Comparison of ENCODE assay signal across 11 mouse cellular contexts in the genomic region with DNA sequence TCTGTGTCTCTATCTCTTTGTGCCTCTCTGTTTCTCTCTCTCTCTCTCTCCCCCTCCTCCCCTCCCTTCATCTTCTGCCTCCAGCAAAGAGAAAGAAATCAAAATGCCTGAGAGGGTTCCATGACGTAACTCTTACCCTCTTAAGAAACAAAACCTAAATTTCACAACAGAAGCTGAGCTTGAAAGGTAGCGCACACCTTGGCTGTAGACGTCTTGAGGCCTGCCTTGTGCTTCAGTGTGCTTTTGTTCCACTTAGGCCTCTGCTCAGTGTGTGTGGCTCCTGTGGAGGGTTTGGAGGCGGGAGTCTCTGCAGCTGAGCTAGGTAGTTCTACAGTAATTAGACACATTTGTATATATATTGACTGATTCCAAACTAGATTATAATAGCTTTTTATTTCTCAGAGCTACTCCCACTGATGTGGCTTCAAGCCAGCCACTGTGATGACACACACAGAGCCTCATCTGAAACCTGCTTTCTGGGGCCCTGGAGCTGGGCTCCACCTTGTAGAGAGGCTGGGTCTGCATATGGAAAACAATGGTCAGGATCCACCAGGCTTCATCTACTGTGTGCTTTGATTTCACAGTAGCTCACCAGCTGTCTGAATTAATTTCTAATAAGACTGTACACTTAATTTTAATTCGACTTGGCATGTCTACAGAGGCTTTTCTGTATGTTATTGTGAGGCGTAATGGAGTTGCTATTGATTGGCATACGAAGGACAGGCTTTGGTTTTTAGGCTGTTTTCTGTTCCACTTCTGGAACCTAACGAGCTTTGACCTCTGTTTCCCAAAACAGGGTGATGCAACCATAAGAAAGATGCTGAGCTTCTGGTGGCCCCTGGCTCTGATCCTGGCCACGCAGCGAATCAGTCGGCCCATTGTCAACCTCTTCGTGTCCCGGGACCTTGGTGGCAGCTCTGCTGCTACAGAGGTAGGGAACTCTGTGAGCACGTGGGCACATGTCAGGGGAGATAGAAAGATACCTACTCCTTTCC.
DNase-seq lines count a peak whose midpoint lies in the region; ATAC-seq lines count a peak whose summit lies in the region.
"Had no signal": no experiment of that assay in that cellular context is flagged by ENCODE, and none has a peak within 500 bp of the region (broad histone marks: within the 10 kb centered on the region; RNA-seq: fewer than 3 reads in every experiment).

No protein-coding gene starts in this region.

- peak; percentile 25 for DNase-seq in forebrain, embryonic 14.5 days (ENCODE audit: low spot score)
- DNase-seq in forebrain, embryonic 10.5 days (ENCODE audit: extremely low spot score, low spot score): no peak
- DNase-seq in midbrain, embryonic 11.5 days (ENCODE audit: low spot score, missing footprints): no peak
- DNase-seq in layer of hippocampus, adult 9-11 months: peak; percentile 89
- DNase-seq in telencephalon, adult 2 months (ENCODE audit: low read depth, low spot score): peak; percentile 65
- no peak for DNase-seq in cerebellum, adult 11 months
- DNase-seq in kidney, adult 9 months: no peak
- DNase-seq: cerebellum, postnatal 10 days had no signal

- no peak overlapping the region for H3K9ac ChIP-seq in forebrain, embryonic 14.5 days (ENCODE audit: low read length)
- H3K9ac ChIP-seq in midbrain, embryonic 11.5 days (ENCODE audit: low read length): no peak overlapping the region
- no peak overlapping the region for H3K9ac ChIP-seq in midbrain, embryonic 16.5 days (ENCODE audit: low read depth, low read length)
- H3K9ac ChIP-seq: liver, embryonic 14.5 days; neural tube, embryonic 12.5 days had no signal

- peak; percentile 27; the same call in 1 of the 2 replicates for ATAC-seq in forebrain, embryonic 14.5 days
- peak; percentile 33; the same call in 1 of the 2 replicates for ATAC-seq in midbrain, embryonic 11.5 days (ENCODE audit: low FRiP score)
- ATAC-seq in midbrain, embryonic 16.5 days: no peak

- H3K27me3 ChIP-seq in forebrain, embryonic 14.5 days (replicated peaks; ENCODE audit: control insufficient read depth, insufficient read depth, low read length): no peaks in the 10 kb centered on the region
- H3K27me3 ChIP-seq in forebrain, embryonic 10.5 days (ENCODE audit: poor library complexity, severe bottlenecking): no peaks in the 10 kb centered on the region
- H3K27me3 ChIP-seq in midbrain, embryonic 11.5 days (ENCODE audit: control insufficient read depth, insufficient read depth, low read length): no peaks in the 10 kb centered on the region
- H3K27me3 ChIP-seq in midbrain, embryonic 16.5 days (ENCODE audit: control insufficient read depth, insufficient read depth, low read depth, low read length): no peaks in the 10 kb centered on the region
- H3K27me3 ChIP-seq: neural tube, embryonic 12.5 days had no signal

- 0 out of 2 replicates have a peak overlapping the region, but pooled peaks have one; percentile 21 for H3K27ac ChIP-seq in forebrain, embryonic 14.5 days (ENCODE audit: low read depth, low read length)
- no peak overlapping the region for H3K27ac ChIP-seq in forebrain, embryonic 10.5 days
- H3K27ac ChIP-seq in midbrain, embryonic 11.5 days (ENCODE audit: low read depth, low read length): no peak overlapping the region
- H3K27ac ChIP-seq in midbrain, embryonic 16.5 days (ENCODE audit: low read length): no peak overlapping the region
- H3K27ac ChIP-seq: liver, embryonic 14.5 days; neural tube, embryonic 12.5 days had no signal

- no peaks in the 10 kb centered on the region for H3K4me1 ChIP-seq in forebrain, embryonic 14.5 days (ENCODE audit: control insufficient read depth, insufficient read depth, low read length)
- peaks cover 3% of the 10 kb centered on the region for H3K4me1 ChIP-seq in forebrain, embryonic 10.5 days
- no peaks in the 10 kb centered on the region for H3K4me1 ChIP-seq in midbrain, embryonic 11.5 days (ENCODE audit: control insufficient read depth, insufficient read depth, low read length)
- H3K4me1 ChIP-seq in midbrain, embryonic 16.5 days (ENCODE audit: control insufficient read depth, insufficient read depth, low read length): 0 out of 2 replicates have a peak, but pooled peaks cover 2% of the 10 kb centered on the region
- H3K4me1 ChIP-seq: neural tube, embryonic 12.5 days had no signal

- H3K9me3 ChIP-seq in forebrain, embryonic 14.5 days (replicated peaks; ENCODE audit: control insufficient read depth, low read length): no peaks in the 10 kb centered on the region
- no peaks in the 10 kb centered on the region for H3K9me3 ChIP-seq in forebrain, embryonic 10.5 days
- no peaks in the 10 kb centered on the region for H3K9me3 ChIP-seq in midbrain, embryonic 11.5 days (ENCODE audit: control insufficient read depth, low read length)
- no peaks in the 10 kb centered on the region for H3K9me3 ChIP-seq in midbrain, embryonic 16.5 days (replicated peaks; ENCODE audit: control insufficient read depth, low read length, poor library complexity, severe bottlenecking)
- H3K9me3 ChIP-seq: neural tube, embryonic 12.5 days had no signal

- H3K4me2 ChIP-seq in forebrain, embryonic 14.5 days (ENCODE audit: low read length): no peak overlapping the region
- no peak overlapping the region for H3K4me2 ChIP-seq in midbrain, embryonic 11.5 days
- no peak overlapping the region for H3K4me2 ChIP-seq in midbrain, embryonic 16.5 days (ENCODE audit: low read length)
- H3K4me2 ChIP-seq: neural tube, embryonic 12.5 days had no signal

- H3K36me3 ChIP-seq in forebrain, embryonic 14.5 days (ENCODE audit: control insufficient read depth, insufficient read depth, low read length): peaks cover 33% of the 10 kb centered on the region
- H3K36me3 ChIP-seq in forebrain, embryonic 10.5 days (replicated peaks): peaks cover 7% of the 10 kb centered on the region; the same call in 1 of the 2 replicates
- no peaks in the 10 kb centered on the region for H3K36me3 ChIP-seq in midbrain, embryonic 11.5 days (ENCODE audit: control insufficient read depth, insufficient read depth, low read length)
- peaks cover 13% of the 10 kb centered on the region for H3K36me3 ChIP-seq in midbrain, embryonic 16.5 days (ENCODE audit: control insufficient read depth, insufficient read depth, low read length)

- WGBS in forebrain, embryonic 14.5 days: 58% methylated on average over 14 of the region's 14 CpGs
- 91% methylated on average over 14 of the region's 14 CpGs for WGBS in forebrain, embryonic 10.5 days
- WGBS in midbrain, embryonic 11.5 days: 89% methylated on average over 14 of the region's 14 CpGs
- WGBS in midbrain, embryonic 16.5 days: 64% methylated on average over 14 of the region's 14 CpGs

- no peak overlapping the region for H3K4me3 ChIP-seq in forebrain, embryonic 14.5 days (ENCODE audit: low read depth, low read length)
- H3K4me3 ChIP-seq in forebrain, embryonic 10.5 days: no peak overlapping the region
- H3K4me3 ChIP-seq in midbrain, embryonic 11.5 days (ENCODE audit: low read depth, low read length): no peak overlapping the region
- no peak overlapping the region for H3K4me3 ChIP-seq in midbrain, embryonic 16.5 days (ENCODE audit: low read depth, low read length)
- H3K4me3 ChIP-seq: neural tube, embryonic 12.5 days had no signal

Comparison
In these comparisons a context has a peak if more than half of its experiments do, and no peak if none do; other contexts are left out.
1. DNase-seq: peak in forebrain, embryonic 14.5 days (single experiment), layer of hippocampus, adult 9-11 months (single experiment) and telencephalon, adult 2 months (single experiment); none in forebrain, embryonic 10.5 days (single experiment), midbrain, embryonic 11.5 days (single experiment), cerebellum, adult 11 months (single experiment) and kidney, adult 9 months (single experiment).